Mouse (Mus musculus) retina, postnatal 1 day (tissue): ENCODE measurements around the gene Sox30.
A peak's percentile ranks its signal among the peaks of the same experiment; 100 is the strongest.
"Not testable (repeated sequence)": the region's sequence is repeated elsewhere in the genome, so short reads cannot be mapped to it uniquely, and the experiment has no call there.

Experiments used
- DNase-seq: peaks from one replicate; pipeline ENCODE4 v3.0.0-alpha.2; 2012

Gene Sox30

DNA sequence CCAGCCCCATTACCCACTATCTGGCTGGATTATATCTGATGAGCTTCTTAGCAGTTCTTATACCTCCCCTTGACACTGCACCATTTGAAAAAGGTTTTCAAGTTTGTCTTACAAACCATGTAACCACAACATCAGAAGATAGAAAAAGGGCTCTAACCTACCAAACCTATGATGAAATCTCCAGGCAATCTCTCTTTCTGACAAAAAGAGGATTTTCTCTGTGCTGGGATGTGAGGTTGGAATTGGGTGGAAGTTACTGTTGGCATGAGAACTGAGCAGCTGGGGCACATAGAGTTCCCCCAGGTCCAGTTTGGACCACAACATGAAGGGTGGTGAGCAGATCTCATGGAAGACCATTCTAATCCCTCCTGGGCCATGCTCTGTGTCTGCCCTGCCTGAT, 41.7 kb downstream of the Sox30 start:
- DNase-seq, result no peak

DNA sequence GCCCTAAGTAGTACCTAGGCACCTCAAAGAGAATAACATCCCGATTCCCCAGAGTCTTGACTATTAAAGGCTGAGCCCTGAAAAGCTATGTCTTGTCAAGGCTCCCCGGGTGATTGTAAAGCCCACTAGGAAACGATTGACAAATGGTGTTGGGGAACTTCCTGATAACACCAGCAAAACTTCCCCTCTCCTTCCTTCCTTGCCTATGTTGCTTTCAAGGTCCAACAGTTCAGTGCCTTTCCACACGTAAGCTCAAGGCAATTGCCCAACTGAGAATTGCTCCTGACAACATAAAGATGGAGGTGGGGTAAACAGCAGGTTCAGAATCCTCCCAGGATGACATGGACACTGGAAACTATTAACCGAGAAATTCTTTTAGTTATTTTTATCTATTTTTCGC, 42.9 kb downstream of the Sox30 start:
- no peak for DNase-seq

- no peak for DNase-seq
These were observed 45.9 kb downstream of the Sox30 start for GRCm38 (mm10) chr11:46025962-46026392.

DNA sequence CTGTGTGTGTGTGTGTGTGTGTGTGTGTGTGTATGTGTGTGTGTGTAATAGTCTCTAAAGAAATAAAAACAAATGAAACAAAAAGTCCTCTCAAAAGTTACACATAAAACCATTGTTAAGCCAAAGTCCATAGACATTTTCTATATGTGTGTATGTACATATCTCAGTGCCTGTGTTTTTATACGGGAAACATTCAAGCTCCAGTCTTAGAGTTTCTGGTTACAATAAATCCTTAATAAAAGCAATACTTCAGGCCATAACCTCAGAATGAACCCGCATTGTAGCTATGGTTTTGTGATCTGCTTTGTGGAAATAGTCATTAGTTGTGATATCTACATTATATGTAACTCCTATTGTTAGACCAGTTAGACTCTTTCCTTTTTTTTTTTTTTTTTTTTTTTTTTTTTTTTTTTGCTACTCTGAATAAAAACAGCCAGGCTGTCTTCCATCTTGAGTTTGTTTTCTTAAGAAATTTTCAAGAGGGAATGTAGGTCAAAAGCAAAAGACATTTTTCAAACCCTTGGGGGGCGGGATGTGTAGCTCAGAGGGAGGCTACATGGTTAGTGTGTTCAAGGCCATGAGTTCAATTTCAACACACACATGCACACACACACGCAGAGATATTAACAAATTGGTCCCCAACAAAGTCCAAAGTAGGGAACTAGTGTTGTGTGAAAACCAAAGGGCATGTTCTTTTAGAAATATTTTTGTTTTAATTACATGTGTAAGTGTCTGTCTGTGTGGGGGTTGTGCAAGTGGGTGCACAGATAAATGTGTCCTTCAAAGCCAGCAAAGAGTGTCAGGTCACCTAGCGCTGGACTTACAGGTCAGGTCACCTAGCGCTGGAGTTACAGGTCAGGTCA, 48.1 kb downstream of the Sox30 start:
- no peak for DNase-seq

- DNase-seq, result no peak
These were observed 49.4 kb downstream of the Sox30 start for GRCm38 (mm10) chr11:46029485-46029884.

GRCm38 (mm10) chr11:46030026-46030425, 49.9 kb downstream of the Sox30 start:
- no peak for DNase-seq

DNA sequence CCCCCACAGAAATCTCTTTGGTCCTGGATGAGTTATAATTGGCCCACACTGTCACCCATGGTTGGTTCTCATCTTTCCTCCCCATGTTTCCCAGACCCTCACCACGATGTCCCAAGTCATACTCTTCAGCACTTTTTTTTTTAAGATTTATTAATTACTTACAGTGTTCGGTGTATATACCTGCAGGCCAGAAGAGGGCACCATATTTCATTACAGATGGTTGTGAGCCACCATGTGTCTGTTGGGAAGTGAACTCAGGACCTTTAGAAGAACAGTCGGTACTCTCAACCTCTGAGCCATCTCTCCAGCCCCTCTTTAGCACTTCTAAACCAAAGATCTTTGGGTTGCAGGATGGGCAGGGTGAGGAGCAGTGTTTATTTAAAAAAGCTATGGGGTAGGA, 51.4 kb downstream of the Sox30 start:
- DNase-seq, result no peak

DNA sequence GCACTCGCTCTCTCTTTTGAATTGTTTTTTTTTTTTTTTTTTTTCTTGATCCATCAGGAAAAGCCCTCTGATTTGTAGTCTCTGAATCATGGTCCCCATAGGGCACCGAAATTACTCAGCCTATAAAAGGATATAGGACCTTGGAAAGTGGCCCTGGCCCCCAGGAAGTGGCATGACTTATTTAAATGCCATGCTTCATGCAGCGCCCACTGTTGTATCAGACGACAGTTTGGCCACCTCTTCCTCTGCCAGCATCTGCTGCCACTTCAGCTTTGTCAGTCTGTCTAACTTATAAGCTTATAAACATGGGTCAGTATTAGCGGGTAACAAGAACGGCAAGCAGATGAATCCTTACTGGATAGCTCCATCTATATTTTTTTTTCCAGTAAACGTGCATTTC, 52.8 kb downstream of the Sox30 start:
- DNase-seq, result no peak

GRCm38 (mm10) chr11:46036374-46036773, 56.3 kb downstream of the Sox30 start:
- DNase-seq, result no peak

GRCm38 (mm10) chr11:46038901-46039300, 58.8 kb downstream of the Sox30 start:
- DNase-seq, result no peak

DNA sequence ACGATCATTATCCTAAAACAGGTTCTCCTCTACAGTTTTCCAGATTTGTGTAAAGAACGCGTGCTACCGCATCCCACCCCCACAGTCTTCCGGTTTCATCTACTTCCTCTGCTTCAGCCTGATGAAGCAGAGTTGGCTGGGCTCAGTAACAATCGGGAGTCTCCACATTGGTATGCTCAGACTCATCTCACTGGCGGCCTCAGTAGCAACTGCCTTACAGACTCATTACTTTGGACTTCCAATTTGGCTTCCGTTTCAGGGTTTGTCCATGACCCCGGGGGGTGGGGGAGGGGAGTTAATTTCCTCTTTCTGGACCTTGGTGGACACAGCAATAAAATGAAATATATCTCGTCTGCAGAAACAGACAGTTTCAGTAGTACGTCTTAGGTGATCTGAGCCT, 59.2 kb downstream of the Sox30 start:
- no peak for DNase-seq

GRCm38 (mm10) chr11:46040841-46041556, 60.9 kb downstream of the Sox30 start:
- DNase-seq, result no peak

- no peak for DNase-seq
These were observed 61.6 kb downstream of the Sox30 start for GRCm38 (mm10) chr11:46041607-46042267.

- DNase-seq, result no peak
These were observed 64.7 kb downstream of the Sox30 start for GRCm38 (mm10) chr11:46044781-46045180.

- DNase-seq, result no peak
These were observed 67.2 kb downstream of the Sox30 start for GRCm38 (mm10) chr11:46047264-46047663.

DNA sequence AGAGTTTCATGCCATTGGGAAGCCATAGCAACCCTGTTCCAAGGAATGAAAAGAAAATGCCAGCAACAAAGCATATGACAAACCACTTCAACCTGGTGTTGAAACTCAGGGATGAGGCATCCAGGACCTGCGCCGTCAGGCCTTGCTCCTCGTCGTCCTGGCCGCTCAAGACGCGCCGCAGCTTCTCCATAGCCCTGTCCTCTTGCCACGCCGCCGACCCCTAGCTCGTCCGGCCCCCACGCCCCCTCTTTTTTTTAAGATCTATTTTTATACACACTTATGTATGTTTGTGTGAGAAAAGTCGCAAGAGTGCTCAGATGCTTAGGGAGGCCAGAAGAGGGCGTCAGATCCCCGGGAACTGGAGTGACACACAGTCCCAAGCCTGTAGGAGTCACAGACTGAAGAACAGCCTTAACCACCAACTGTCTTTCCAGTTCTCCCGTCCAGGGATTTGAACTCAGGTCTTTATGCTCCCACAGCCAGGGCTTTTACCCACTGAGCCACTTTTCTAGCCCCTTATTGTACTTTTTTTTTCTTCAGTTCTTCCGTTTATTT, 72.1 kb downstream of the Sox30 start, which contains the start of gene Gm12166:
Gene Gm12166, minus strand, starts transcription at position 217 of the 555 bp plus-strand sequence.
- peak; percentile 58 for DNase-seq

DNA sequence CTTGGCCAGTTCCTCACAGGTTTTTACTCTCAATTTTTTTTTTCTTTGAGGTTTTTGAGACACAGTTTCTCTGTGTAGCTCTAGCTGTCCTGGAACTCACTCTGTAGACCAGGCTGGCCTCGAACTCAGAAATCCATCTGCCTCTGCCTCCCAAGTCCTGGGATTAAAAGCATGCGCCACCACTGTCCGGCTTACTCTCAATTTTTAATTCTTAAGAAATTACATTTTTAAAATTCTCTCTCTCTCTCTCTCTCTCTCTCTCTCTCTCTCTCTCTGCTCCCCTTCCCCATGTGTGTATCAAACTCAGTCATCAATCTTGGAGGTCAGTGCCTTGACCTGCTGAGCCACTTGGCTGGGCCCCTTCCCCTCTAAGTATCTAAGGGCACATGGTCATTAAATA, 73.3 kb downstream of the Sox30 start:
- not testable (repeated sequence) for DNase-seq

- DNase-seq, result no peak
These were observed 74.2 kb downstream of the Sox30 start for GRCm38 (mm10) chr11:46054311-46054710.

DNA sequence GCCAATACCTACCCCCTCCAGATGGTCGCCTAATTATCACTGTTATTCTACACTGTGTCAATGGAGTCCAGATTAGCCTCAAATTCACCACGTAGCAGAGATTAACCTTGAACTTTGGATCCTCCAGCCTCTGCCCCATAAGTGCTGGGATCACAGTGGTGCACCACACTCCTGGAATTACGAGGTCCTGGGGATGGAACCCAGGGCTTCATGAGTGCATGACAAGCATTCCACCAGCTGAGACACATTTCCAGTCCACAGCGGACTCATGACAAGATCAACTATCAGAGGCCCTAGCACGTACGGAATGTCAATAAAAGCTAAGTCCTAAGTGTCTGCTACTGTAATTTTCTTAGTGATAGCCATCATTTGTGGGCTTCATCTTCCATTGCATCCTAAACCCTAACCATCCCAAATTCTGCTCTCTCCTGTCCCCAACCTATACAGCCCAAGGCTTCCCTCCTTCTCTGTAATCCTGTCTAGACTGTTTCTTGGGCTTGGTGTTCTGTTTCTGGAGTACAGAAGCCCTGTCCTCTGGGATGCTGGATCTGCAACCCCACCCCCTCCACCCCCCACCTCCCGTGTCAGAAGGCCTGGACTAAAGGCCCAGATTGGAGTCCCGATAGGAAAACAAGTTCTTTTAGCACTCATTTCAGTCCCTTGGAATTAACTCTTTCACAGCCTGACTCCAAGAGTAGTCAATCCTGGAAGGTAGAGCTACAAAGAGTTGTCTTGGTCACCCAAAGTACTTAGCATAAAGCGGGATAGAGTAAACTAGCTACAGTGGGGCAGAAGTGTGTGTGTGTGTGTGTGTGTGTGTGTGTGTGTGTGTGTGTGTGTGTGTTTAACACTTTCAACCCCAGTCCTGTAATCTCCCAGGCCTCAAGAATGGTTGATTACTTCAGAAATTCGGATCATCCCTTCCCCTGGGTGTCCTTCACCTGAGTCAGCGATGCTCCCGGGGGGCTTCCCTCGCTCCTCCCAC, 75.1 kb downstream of the Sox30 start:
- peak; percentile 62 for DNase-seq

DNA sequence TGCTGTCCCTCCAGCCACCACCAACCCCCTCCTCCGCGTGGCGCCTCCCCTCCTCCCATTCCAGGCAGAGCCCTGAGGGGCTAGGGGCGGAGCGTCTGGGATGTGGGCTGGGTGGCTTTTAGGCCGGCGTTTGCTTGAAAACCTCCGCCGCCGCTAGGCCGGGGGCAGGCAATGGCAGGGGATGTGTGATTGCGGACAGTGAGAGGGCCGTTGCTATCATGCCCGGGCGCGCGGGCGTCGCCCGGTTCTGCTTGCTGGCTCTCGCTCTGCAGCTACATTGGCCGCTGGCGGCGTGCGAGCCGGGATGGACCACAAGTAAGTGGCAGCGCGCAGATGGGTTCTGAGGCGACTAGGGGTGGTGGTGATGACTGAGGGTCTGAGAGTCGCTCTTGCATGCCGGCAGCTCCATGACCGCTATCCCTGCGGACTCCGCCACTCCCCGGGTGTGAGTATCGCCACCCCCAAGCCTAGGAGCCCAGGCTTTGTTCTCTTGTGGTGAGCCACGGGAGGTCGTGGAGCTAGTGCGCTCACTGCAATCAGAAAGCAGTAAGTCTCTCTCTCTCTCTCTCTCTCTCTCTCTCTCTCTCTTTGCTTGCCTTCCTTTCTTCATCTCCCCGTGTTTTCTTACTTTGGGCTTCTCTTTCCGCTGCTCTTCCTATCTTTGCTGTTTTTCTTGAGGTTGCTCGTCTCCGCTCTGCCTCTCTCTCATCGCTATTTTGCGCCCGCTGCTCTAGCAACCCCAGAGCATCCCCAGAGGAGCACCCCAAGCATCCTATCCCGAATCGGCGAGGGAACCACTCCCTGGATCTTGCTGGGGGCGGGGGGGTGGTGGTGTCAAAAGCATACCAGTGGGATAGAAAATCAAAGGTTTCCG, 76.0 kb downstream of the Sox30 start, which contains the start of gene Adam19:
Gene Adam19, plus strand, starts transcription at position 97 of the 874 bp plus-strand sequence.
- DNase-seq, result peak; percentile 89
